Mouse (Mus musculus) adrenal gland, postnatal 10 days (tissue): ENCODE measurements around the gene R3hdm1. TPM values are rescaled to one million over a fixed set of nuclear protein-coding genes. Genes with fewer than 3 reads are reported as not detected.

ENCODE experiments used
- DNase-seq: peaks from one replicate; pipeline ENCODE4 v3.0.0; 2021; ENCODE audit warnings: mixed read lengths
- long read RNA-seq, 2 experiments: library from polyadenylated mRNA; stranded (forward); transcript quantifications; one replicate each; pipeline ENCODE4 v2.0.0; 2021
- total RNA-seq, 2 experiments: library from RNA; stranded (reverse); gene quantifications; 2 replicates each; pipeline ENCODE4 v1.2.3; 2021

R3hdm1 gene
- total RNA-seq: 10 to 100 TPM; 61.2 to 79.4 TPM
- long read RNA-seq, experiment 1, full-length matches to known transcripts: 2 of 5 reads
- long read RNA-seq, experiment 1, partial matches to known transcripts: 2 of 5 reads
- long read RNA-seq, experiment 1, other reads (novel, unspliced or antisense): 1 of 5 reads
- long read RNA-seq, experiment 2, partial matches to known transcripts: 1 of 6 reads
- long read RNA-seq, experiment 2, other reads (novel, unspliced or antisense): 5 of 6 reads

GRCm38 (mm10) chr1:128102641-128103461 lies at the start of gene R3hdm1, which contains the start of gene Zranb3:
Gene R3hdm1, plus strand, starts transcription at chr1:128103301.
Gene Zranb3, minus strand, starts transcription at chr1:128103047.
- DNase-seq: peak; percentile 94

DNA sequence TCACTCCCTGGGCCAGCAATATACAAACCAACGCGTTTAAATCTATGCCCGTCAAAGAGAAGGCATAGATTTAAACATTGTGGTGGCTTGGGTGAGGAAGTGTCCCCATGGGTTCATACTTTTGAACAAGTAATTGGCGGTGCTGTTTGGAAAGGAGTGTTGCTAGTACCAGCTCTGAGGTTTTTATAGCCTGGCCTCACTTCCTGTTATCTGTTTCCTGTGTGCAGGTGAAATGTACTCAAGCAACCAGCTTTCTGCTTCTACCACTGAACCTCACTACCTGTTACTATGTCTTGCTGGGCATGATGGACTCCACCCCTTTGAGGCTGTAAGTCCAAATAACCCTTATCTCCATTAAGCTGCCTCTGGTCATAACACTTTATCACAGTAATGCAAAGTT lies 45.8 kb upstream of the R3hdm1 start:
- no peak for DNase-seq

DNA sequence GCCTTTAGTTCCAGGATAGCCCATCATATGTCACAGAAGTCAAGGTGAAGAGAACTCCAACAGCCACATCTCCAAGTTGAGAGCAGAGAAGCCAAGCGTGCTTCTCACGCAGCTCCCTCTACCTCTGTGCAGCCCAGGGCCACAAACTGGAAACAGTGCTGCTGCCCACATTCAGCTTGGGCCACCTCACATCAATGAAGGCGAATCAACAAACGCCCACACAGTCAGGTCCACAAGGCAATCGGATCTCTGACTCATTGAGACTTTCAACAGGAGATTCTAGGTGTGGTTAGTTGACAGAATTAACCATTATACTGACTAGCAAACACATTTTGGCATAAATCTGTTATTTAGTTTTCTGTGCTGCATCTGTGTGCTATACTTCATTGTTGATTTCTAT lies 44.5 kb upstream of the R3hdm1 start:
- no peak for DNase-seq

DNA sequence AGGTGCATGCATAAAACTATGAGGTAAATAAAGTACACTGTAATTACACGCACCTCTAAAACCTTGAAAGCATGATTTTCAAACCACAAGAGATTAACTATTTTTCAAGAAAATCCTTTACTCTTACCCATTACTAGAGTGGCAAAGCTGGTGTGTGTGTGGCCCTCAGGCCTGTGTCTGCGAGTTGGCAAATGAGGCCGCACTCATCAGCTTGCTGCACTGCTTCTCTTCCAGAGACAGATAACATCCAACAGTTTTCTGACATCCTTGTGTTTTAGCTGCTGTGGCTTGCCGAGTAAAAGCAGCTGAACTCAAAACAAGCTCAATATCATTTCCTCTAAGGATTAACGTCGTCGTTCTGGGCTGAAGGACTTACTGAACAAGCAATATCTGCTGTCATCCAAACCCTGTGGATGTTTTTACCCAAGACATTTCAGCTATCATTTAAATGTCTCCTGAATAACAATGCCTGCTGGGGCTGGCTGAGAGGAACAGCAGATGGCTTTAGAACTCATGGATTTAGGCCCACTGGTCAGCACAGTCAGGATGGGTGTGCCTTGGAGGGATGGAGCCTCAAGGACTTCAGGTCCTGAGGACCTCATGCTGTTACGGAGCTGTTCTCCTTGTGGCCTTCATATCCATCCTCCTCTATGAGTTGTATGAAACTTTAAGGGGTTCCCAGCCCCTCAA lies 42.3 kb upstream of the R3hdm1 start:
- DNase-seq: no peak

DNA sequence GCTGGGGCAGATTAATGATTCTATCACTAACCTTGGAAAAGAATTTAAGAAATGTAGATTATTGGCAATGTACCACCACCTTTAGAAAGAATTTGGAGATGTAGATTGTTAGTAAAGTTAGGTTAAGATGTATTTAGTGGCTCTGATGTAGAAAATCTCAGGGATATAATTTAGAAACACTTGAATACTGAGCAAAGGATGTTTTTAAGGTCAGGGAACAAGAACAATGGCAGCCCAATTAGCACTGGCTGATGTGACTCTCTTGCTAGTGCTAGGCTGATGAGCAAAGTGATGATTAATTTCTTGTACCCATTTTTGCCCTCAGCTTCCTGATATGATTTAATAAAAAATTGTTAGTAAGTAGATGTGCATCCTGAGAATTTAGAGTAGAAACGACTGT lies 41.7 kb upstream of the R3hdm1 start:
- DNase-seq: no peak

- DNase-seq: no peak
These were observed 40.9 kb upstream of the R3hdm1 start for GRCm38 (mm10) chr1:128062167-128062566.

- peak; percentile 28 for DNase-seq
These were observed 38.4 kb upstream of the R3hdm1 start for GRCm38 (mm10) chr1:128064716-128065115.

GRCm38 (mm10) chr1:128068945-128069397 lies 34.1 kb upstream of the R3hdm1 start:
- DNase-seq: no peak

- DNase-seq: no peak
These were observed 33.1 kb upstream of the R3hdm1 start for GRCm38 (mm10) chr1:128070003-128070402.

DNA sequence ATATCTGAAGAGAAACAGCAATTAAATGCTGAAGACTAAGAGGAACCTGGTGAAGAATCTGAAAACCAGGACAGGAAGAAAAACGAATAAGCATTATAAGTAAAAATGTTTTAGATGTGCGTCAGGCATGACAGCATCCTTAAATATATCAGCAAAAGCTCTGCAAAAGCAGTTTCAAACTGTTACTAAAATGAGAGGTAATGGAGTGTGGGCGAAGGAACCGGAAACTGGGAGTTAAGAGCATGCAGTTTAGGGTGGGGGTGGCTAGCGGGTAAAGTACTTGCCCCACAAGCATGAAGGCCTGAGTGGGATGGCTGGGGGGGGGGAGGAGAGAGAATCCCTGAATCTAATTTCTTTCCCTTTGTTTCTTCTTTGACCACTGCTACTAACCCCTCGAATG lies 30.1 kb upstream of the R3hdm1 start:
- no peak for DNase-seq

DNA sequence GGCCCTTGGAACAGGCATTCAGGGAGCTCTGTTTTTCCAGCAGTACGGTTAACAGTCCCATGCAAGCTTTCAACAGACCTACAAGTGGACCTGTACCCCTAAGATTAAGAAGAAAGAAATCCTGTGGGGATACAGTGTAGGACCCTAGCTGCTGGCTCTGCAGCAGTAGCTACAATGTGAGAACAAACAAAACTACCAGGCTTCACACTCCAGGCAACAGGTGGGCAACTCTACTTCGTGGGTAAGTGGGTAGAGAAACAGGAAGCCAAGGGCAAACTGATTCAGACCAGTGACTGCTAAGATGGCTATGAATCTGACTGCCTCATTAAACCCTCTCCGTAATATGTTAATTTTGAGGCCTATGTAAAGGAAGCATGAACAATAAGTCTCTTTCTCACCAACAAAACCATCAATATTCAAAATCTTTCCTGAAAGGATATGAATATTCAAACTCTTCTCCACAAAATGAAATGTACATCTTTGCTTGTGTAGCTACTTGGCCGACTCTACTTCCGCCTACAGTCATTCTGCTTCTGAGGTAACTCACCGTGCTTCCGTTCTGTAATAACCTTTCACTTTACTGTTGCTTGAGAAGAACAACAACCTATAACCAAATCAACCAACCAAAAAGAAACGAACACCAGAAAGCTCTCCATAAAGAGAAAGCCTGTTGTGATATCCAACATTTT lies 26.2 kb upstream of the R3hdm1 start:
- no peak for DNase-seq

- no peak for DNase-seq
These were observed 25.3 kb upstream of the R3hdm1 start for GRCm38 (mm10) chr1:128077788-128078187.

DNA sequence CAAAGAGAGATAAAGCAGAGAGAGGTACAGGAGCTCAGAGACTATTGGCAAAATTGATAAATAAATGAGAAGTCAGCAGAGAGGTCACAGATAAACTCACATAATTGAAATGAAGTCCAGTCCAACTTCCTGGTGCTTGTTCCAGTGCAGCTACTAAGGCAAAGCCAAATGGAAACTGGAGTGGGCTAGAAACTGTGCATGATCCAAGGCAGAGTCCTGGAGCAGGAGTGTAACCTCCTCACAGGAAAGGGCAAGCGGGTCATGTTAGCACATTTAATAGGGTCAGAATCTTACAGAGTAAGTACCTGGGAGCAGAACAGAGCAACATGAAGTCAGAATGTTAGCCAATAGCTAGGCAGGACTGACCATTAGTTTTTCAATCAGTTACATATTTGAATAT lies 24.5 kb upstream of the R3hdm1 start:
- DNase-seq: no peak

- DNase-seq: peak; percentile 46
These were observed 22.0 kb upstream of the R3hdm1 start for GRCm38 (mm10) chr1:128080936-128081696.

GRCm38 (mm10) chr1:128081873-128082272 lies 21.2 kb upstream of the R3hdm1 start:
- no peak for DNase-seq

- DNase-seq: no peak
These were observed 20.3 kb upstream of the R3hdm1 start for GRCm38 (mm10) chr1:128082800-128083199.

DNA sequence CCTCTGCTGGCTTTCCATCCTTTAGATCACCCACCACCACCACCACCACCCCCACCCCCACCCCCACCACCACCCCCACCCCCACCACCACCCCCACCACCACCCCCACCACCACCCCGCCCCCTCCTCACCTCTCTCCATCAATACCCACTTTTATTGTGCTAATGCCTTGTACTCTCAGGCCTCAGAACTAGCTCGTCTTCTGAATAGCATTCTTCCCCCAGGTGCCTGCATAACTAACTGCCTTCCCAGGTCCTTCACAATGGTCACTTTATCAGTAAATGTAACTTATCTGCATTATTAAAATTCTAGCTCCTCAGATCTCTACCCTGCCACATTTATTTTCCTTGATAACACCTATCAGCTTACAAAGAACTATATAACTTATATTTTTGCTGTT lies 8.4 kb upstream of the R3hdm1 start:
- no peak for DNase-seq

DNA sequence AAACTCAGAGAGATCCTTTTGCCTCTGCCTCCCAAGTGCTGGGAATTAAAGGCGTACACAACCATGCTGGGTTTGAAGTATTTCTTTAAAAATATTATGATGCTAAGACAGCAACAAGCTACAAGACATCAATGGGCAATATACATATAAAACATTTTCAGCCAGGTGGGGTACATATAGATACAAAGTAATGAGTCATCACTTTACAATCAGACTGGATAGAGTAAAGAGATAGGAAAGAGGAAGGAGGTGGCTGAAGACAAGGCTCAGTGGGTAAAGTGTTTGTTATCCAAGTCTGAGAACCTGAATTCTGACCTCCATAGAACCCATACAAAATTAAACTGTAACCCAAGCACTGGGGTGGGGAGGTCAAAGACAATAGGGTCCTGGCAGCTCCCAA lies 4.8 kb upstream of the R3hdm1 start:
- DNase-seq: no peak

DNA sequence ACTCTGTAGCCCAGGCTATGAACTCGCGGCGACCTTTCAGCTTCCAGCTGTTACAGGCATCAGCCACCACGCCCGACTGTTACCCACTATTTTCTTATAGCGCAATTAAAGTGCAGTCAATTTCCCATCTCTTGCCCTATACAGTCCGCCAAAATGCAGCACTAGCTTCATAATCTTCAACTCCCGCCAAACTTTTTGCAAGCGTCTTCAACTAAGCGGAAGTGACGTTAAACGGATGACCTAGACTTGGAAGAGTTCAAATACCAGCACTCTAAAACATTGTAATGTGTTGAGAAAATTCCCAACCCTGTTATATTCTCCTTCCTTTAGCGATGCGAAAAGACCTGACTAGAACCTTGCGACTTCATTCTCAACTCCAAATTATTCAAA lies 855 bp upstream of the R3hdm1 start:
- peak; percentile 59 for DNase-seq

DNA sequence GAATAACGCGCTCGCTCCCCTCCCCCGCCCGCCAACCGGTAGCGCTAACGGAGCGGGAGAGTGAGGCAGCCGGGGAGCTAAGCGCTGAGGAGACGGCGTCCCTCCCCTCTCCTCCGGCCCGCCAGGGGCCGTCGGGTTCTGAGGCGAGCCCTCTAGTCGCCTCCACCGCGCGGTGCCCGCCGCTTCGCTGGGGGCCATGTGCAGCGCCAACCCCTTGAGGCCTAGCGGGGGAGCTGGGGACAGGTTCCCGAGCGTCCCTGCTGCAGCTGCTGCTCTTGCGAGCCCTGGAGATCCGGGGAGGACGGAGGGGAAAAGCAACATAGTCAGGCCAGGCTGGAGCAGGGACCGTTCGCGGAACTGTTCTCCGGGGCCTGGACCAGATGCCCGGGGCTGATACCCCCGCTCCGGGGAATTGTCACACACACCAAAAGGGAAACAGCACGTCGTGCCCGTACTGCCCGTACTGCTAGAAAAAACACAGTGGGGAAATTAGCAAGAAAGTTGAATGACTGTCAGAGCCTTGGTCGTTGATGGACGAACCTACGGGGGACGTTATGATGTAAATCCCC lies 503 bp downstream of the R3hdm1 start:
- no peak for DNase-seq

DNA sequence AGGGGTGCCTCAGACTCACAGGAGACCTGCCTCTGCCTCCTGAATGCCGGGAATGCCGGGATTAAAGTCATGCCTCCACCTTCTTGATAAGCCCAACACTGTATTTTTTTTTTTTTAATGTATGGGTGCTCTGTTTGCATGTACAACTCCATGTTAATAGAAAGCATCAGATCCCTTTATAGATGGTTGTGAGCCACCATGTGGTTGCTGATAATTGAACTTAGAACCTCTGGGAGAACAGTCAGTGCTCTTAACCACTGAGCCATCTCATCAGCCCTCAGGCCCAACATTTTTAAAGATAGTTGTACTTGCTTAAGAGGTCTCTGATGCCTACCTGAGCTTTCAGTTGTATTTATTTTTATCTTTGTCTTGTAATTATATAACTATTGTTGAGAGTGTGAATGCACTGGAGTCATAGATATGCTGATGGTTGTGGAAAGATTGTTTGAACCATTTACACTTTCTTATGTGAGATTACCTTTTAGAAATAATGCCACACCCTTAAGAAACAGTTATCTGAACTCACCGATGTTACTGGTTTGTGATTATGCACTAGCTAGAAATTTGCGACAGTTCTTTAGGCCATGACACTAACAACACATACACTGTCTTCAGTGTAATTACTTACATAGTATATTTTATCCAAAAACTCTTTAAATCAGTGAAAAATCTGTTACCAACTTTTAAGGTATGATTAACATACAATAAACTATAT lies 18.0 kb downstream of the R3hdm1 start:
- no peak for DNase-seq
